Mouse (Mus musculus) subcutaneous adipose tissue, adult 2 months (tissue): ENCODE measurements around the gene Foxn3. TPM values are rescaled to one million over a fixed set of nuclear protein-coding genes. Genes with fewer than 3 reads are reported as not detected.

Experiments used
- polyA plus RNA-seq: library from polyadenylated mRNA; depleted of rRNA; stranded (reverse); fragments of >200 nt; gene quantifications from 2 replicates; pipeline ENCODE4 v1.2.3, GENCODE M21; 2012; ENCODE audit warnings: low replicate concordance; rRNA removed

Gene Foxn3
- 47.5 and 57.7 TPM in 2 replicates for polyA plus RNA-seq

DNA sequence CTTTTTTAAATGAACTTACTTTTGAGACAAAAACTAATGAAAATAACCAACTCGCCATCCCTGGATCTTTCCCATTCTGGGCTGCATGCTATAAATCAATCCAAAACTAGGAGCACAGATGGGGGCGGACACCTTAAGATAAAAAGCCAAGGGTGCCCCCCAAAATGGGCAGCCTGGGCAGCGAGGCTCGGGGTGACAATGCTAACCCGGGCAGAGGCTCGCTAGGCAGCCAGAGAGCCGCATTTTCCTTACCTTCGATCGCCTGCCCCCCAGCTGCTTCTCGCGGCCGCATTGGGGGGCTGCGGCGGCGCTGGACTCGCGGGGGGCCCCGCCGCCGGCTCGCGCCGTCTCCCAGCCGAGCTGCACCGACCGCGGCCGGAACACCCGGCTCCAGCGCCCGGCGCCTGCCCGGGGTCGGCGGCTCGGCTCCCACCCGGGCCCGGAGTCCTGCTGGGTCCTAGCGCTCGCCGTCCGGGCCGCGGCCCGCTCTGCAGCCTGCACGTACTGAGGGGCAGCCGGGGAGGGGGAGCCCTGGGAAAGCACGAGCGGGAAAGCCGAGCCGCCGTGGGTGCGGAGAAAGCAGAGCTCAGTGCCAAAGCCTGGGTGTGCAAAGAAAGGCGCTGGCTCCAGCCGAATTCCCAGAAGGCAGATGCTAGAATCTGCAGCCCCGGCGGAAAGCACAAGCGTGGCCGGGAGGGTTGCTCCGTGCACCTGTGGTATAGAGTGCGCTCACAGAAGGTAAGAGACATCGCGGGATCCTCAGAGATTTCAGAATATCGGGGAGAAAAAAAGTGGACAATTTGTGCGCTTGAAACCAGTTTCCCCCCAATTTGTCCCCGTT is at the start of gene Foxn3:
Gene Foxn3 (minus strand): TSS at position 364 of the 841 bp plus-strand sequence.

